Mouse (Mus musculus): ENCODE results near the gene Olfr187. TPM values are rescaled to one million over a fixed set of nuclear protein-coding genes. Genes with fewer than 3 reads are reported as not detected.

Gene Olfr187
- polyA plus RNA-seq, 1 experiment from 2014 or later, result not detected

GRCm38 (mm10) chr16:59030191-59030590, 9.4 kb downstream of the Olfr187 start, which contains the start of gene Olfr186:
Gene Olfr186, minus strand, starts transcription at chr16:59030291.
- H3K9ac ChIP-seq (ENCODE audit: low read length), result no peak within 1 kb of the TSS
- H3K36me3 ChIP-seq (ENCODE audit: control insufficient read depth, insufficient read depth), result no peaks in the 10 kb centered on the region
- no peaks in the 10 kb centered on the region for H3K4me1 ChIP-seq (ENCODE audit: control insufficient read depth, insufficient read depth, low read length)
- no peaks in the 10 kb centered on the region for H3K9me3 ChIP-seq (replicated peaks; ENCODE audit: control insufficient read depth, low read length)
- no peaks in the 10 kb centered on the region for H3K27me3 ChIP-seq (ENCODE audit: control insufficient read depth, insufficient read depth, low read length)
- no peak within 1 kb of the TSS for H3K27ac ChIP-seq (ENCODE audit: low read length)
- 84% methylated on average over 4 of the region's 4 CpGs for WGBS
- H3K4me2 ChIP-seq (ENCODE audit: low read depth, low read length), result no peak within 1 kb of the TSS
- H3K4me3 ChIP-seq (ENCODE audit: low read length), result no peak within 1 kb of the TSS
- no peak for ATAC-seq (replicated peaks; ENCODE audit: extremely low read depth, insufficient read depth, low FRiP score)

GRCm38 (mm10) chr16:59013357-59014018, 26.1 kb downstream of the Olfr187 start:
- no peaks in the 10 kb centered on the region for H3K27me3 ChIP-seq (ENCODE audit: control insufficient read depth, insufficient read depth, low read length)
- H3K27ac ChIP-seq (ENCODE audit: low read length), result no peak overlapping the region
- WGBS, result 64% methylated on average over 2 of the region's 2 CpGs
- no peaks in the 10 kb centered on the region for H3K4me1 ChIP-seq (ENCODE audit: control insufficient read depth, insufficient read depth, low read length)
- H3K36me3 ChIP-seq (ENCODE audit: control insufficient read depth, insufficient read depth), result no peaks in the 10 kb centered on the region
- no peaks in the 10 kb centered on the region for H3K9me3 ChIP-seq (replicated peaks; ENCODE audit: control insufficient read depth, low read length)
- H3K4me2 ChIP-seq (ENCODE audit: low read depth, low read length), result no peak overlapping the region
- H3K4me3 ChIP-seq (ENCODE audit: low read length), result no peak overlapping the region
- no peak for ATAC-seq (replicated peaks; ENCODE audit: extremely low read depth, insufficient read depth, low FRiP score)
- H3K9ac ChIP-seq (ENCODE audit: low read length), result no peak overlapping the region

GRCm38 (mm10) chr16:59007146-59007545, 32.4 kb downstream of the Olfr187 start:
- H3K4me1 ChIP-seq (ENCODE audit: control insufficient read depth, insufficient read depth, low read length), result no peaks in the 10 kb centered on the region
- ATAC-seq (replicated peaks; ENCODE audit: extremely low read depth, insufficient read depth, low FRiP score), result no peak

GRCm38 (mm10) chr16:58995057-58995456, 44.5 kb downstream of the Olfr187 start, which contains the start of gene Olfr183:
Gene Olfr183, plus strand, starts transcription at chr16:58995357.
- H3K36me3 ChIP-seq (ENCODE audit: control insufficient read depth, insufficient read depth), result no peaks in the 10 kb centered on the region
- no peaks in the 10 kb centered on the region for H3K4me1 ChIP-seq (ENCODE audit: control insufficient read depth, insufficient read depth, low read length)
- H3K9me3 ChIP-seq (replicated peaks; ENCODE audit: control insufficient read depth, low read length), result no peaks in the 10 kb centered on the region
- H3K27ac ChIP-seq (ENCODE audit: low read length), result no peak within 1 kb of the TSS
- 59% methylated on average over 2 of the region's 2 CpGs for WGBS
- no peak within 1 kb of the TSS for H3K9ac ChIP-seq (ENCODE audit: low read length)
- no peak for ATAC-seq (replicated peaks; ENCODE audit: extremely low read depth, insufficient read depth, low FRiP score)
- no peak within 1 kb of the TSS for H3K4me2 ChIP-seq (ENCODE audit: low read depth, low read length)
- no peak within 1 kb of the TSS for H3K4me3 ChIP-seq (ENCODE audit: low read length)
- no peaks in the 10 kb centered on the region for H3K27me3 ChIP-seq (ENCODE audit: control insufficient read depth, insufficient read depth, low read length)

More at GRCm38 (mm10) chr16:59007146-59007545, 32.4 kb downstream of the Olfr187 start:
- Histone ChIP-seq H3K4me3 (ENCODE audit: low read length) (no peak overlapping the region), H3K36me3 (ENCODE audit: control insufficient read depth, insufficient read depth) (no peaks in the 10 kb centered on the region), H3K9ac (ENCODE audit: low read length) (no peak overlapping the region), H3K27me3 (ENCODE audit: control insufficient read depth, insufficient read depth, low read length) (no peaks in the 10 kb centered on the region), H3K27ac (ENCODE audit: low read length) (no peak overlapping the region), H3K4me2 (ENCODE audit: low read depth, low read length) (no peak overlapping the region), H3K9me3 (replicated peaks; ENCODE audit: control insufficient read depth, low read length) (no peaks in the 10 kb centered on the region)

Other genes with a start within 250 kb of the Olfr187 start
- not detected in 2 replicates for gene Olfr173, start 239.5 kb downstream of the Olfr187 start, polyA plus RNA-seq (2015; fragmentation: Nextera tagmentation; extraction: Ambion mirVana)
- not detected in 2 replicates for gene Olfr175-ps1, start 213.0 kb downstream of the Olfr187 start, polyA plus RNA-seq (2015; fragmentation: Nextera tagmentation; extraction: Ambion mirVana)
- gene Olfr177, start 165.0 kb downstream of the Olfr187 start, polyA plus RNA-seq (2015; fragmentation: Nextera tagmentation; extraction: Ambion mirVana), result not detected in 2 replicates
- not detected in 2 replicates for gene Olfr178, start 147.7 kb downstream of the Olfr187 start, polyA plus RNA-seq (2015; fragmentation: Nextera tagmentation; extraction: Ambion mirVana)
- not detected in 2 replicates for gene Olfr181, start 111.0 kb downstream of the Olfr187 start, polyA plus RNA-seq (2015; fragmentation: Nextera tagmentation; extraction: Ambion mirVana)
- not detected in 2 replicates for gene Olfr180, start 110.4 kb downstream of the Olfr187 start, polyA plus RNA-seq (2015; fragmentation: Nextera tagmentation; extraction: Ambion mirVana)
- gene Olfr183, start 44.4 kb downstream of the Olfr187 start, polyA plus RNA-seq (2015; fragmentation: Nextera tagmentation; extraction: Ambion mirVana), result not detected in 2 replicates
- gene Olfr186, start 9.5 kb downstream of the Olfr187 start, polyA plus RNA-seq (2015; fragmentation: Nextera tagmentation; extraction: Ambion mirVana), result not detected in 2 replicates
- not detected in 2 replicates for gene Olfr190, start 38.2 kb upstream of the Olfr187 start, polyA plus RNA-seq (2015; fragmentation: Nextera tagmentation; extraction: Ambion mirVana)
- gene Olfr191, start 50.1 kb upstream of the Olfr187 start, polyA plus RNA-seq (2015; fragmentation: Nextera tagmentation; extraction: Ambion mirVana), result not detected in 2 replicates
- gene Olfr193, start 72.1 kb upstream of the Olfr187 start, polyA plus RNA-seq (2015; fragmentation: Nextera tagmentation; extraction: Ambion mirVana), result not detected in 2 replicates
- not detected in 2 replicates for gene Olfr194, start 81.3 kb upstream of the Olfr187 start, polyA plus RNA-seq (2015; fragmentation: Nextera tagmentation; extraction: Ambion mirVana)
- not detected in 2 replicates for gene Olfr195, start 107.3 kb upstream of the Olfr187 start, polyA plus RNA-seq (2015; fragmentation: Nextera tagmentation; extraction: Ambion mirVana)
- not detected in 2 replicates for gene Olfr196, start 130.7 kb upstream of the Olfr187 start, polyA plus RNA-seq (2015; fragmentation: Nextera tagmentation; extraction: Ambion mirVana)
- not detected in 2 replicates for gene Olfr198, start 163.8 kb upstream of the Olfr187 start, polyA plus RNA-seq (2015; fragmentation: Nextera tagmentation; extraction: Ambion mirVana)
- not detected in 2 replicates for gene Olfr199, start 180.0 kb upstream of the Olfr187 start, polyA plus RNA-seq (2015; fragmentation: Nextera tagmentation; extraction: Ambion mirVana)
- not detected in 2 replicates for gene Olfr201, start 232.9 kb upstream of the Olfr187 start, polyA plus RNA-seq (2015; fragmentation: Nextera tagmentation; extraction: Ambion mirVana)
- not detected in 2 replicates for gene Olfr202, start 247.0 kb upstream of the Olfr187 start, polyA plus RNA-seq (2015; fragmentation: Nextera tagmentation; extraction: Ambion mirVana)

Measured in heart, embryonic 16.5 days (tissue).